Mouse (Mus musculus): ENCODE measurements around the gene Parp4. TPM values are rescaled to one million over a fixed set of nuclear protein-coding genes. Genes with fewer than 3 reads are reported as not detected.
A peak's percentile ranks its signal among the peaks of the same experiment; 100 is the strongest.

The Parp4 gene
- polyA plus RNA-seq, 1 experiment from 2014 or later, result 6.5 TPM

DNA sequence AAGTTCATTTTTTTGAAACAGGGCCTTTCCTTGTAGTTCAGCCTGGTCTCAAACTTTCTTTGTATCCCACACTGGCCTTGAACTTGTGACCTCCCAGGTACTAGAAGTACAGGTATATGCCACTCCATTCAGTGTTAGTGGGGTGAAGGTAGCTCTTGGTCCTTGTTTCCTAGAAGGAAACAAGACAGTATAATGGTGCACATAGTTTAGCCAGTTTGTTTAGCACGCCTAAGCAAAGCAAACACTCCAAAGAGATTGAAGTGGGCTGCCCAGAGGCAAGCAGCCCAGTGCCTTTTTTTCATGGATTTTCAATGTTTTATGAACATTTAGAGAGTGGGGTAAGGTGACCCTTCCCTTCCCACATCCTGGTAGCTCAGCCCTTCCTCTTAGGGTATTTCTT, 42.1 kb downstream of the Parp4 start:
- 0 out of 2 replicates have a peak, but pooled peaks cover 7% of the 10 kb centered on the region for H3K36me3 ChIP-seq
- H3K27me3 ChIP-seq (replicated peaks), result no peaks in the 10 kb centered on the region
- no peak for ATAC-seq (ENCODE audit: insufficient read depth, low FRiP score, low read depth)
- 59% methylated on average over 1 of the region's 1 CpGs for WGBS
- no peaks in the 10 kb centered on the region for H3K4me1 ChIP-seq
- H3K9ac ChIP-seq, result no peak overlapping the region
- no peaks in the 10 kb centered on the region for H3K9me3 ChIP-seq
- H3K4me3 ChIP-seq (replicated peaks), result no peak overlapping the region
- H3K27ac ChIP-seq, result no peak overlapping the region
- no peak overlapping the region for H3K4me2 ChIP-seq

GRCm38 (mm10) chr14:56620425-56620824, 45.0 kb downstream of the Parp4 start:
- H3K36me3 ChIP-seq, result 0 out of 2 replicates have a peak, but pooled peaks cover 9% of the 10 kb centered on the region
- H3K27me3 ChIP-seq (replicated peaks), result no peaks in the 10 kb centered on the region
- no peaks in the 10 kb centered on the region for H3K9me3 ChIP-seq
- H3K4me3 ChIP-seq (replicated peaks), result no peak overlapping the region
- no peaks in the 10 kb centered on the region for H3K4me1 ChIP-seq
- WGBS, result 78% methylated on average over 8 of the region's 8 CpGs
- no peak overlapping the region for H3K9ac ChIP-seq
- no peak overlapping the region for H3K4me2 ChIP-seq
- no peak overlapping the region for H3K27ac ChIP-seq
- ATAC-seq (ENCODE audit: insufficient read depth, low FRiP score, low read depth), result peak; percentile 22; the same call in 1 of the 2 replicates

- Histone ChIP-seq H3K4me3 (replicated peaks) (no peak overlapping the region), H3K9me3 (no peaks in the 10 kb centered on the region), H3K36me3 (0 out of 2 replicates have a peak, but pooled peaks cover 8% of the 10 kb centered on the region), H3K9ac (no peak overlapping the region), H3K27ac (no peak overlapping the region), H3K27me3 (replicated peaks) (no peaks in the 10 kb centered on the region), H3K4me2 (no peak overlapping the region), H3K4me1 (no peaks in the 10 kb centered on the region)
- 0 out of 2 replicates have a peak, but pooled peaks have one; percentile 50 for ATAC-seq (ENCODE audit: insufficient read depth, low FRiP score, low read depth)
- WGBS, result 73% methylated on average over 4 of the region's 4 CpGs
Observed at GRCm38 (mm10) chr14:56626202-56626601, 50.8 kb downstream of the Parp4 start.

GRCm38 (mm10) chr14:56628336-56628735, 52.9 kb downstream of the Parp4 start:
- ATAC-seq (ENCODE audit: insufficient read depth, low FRiP score, low read depth), result no peak
- Histone ChIP-seq H3K4me2 (no peak overlapping the region), H3K4me3 (replicated peaks) (no peak overlapping the region), H3K9ac (no peak overlapping the region), H3K36me3 (0 out of 2 replicates have a peak, but pooled peaks cover 4% of the 10 kb centered on the region), H3K4me1 (no peaks in the 10 kb centered on the region), H3K9me3 (no peaks in the 10 kb centered on the region), H3K27ac (no peak overlapping the region), H3K27me3 (replicated peaks) (no peaks in the 10 kb centered on the region)
- 74% methylated on average over 3 of the region's 3 CpGs for WGBS

GRCm38 (mm10) chr14:56631109-56631508, 55.7 kb downstream of the Parp4 start:
- H3K4me2 ChIP-seq, result no peak overlapping the region
- 0 out of 2 replicates have a peak, but pooled peaks cover 2% of the 10 kb centered on the region for H3K36me3 ChIP-seq
- H3K9ac ChIP-seq, result no peak overlapping the region
- no peak for ATAC-seq (ENCODE audit: insufficient read depth, low FRiP score, low read depth)
- 86% methylated on average over 2 of the region's 2 CpGs for WGBS
- H3K4me1 ChIP-seq, result no peaks in the 10 kb centered on the region
- H3K27ac ChIP-seq, result no peak overlapping the region
- H3K27me3 ChIP-seq (replicated peaks), result no peaks in the 10 kb centered on the region
- no peak overlapping the region for H3K4me3 ChIP-seq (replicated peaks)
- no peaks in the 10 kb centered on the region for H3K9me3 ChIP-seq

DNA sequence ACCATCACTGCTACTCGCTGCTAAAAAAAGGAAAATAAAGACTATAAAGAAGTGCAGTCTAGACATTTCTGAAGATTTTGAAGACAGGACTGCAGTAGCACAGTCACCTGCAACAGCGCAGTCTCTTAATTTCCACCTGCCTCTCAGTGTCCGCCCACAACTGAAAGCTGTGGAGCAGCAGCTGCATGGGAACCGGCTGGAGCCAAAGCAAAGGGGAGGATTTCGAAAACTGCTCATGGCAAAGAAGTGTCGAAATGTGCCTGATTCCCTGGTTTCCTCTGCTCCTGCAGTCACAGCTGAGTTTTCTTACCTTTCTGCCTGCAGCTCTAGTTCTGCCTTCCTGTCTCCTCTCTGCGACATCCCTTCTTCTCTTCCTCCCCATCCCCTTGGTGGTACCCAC, 71.8 kb downstream of the Parp4 start:
- H3K27ac ChIP-seq, result no peak overlapping the region
- no peak overlapping the region for H3K9ac ChIP-seq
- 68% methylated on average over 7 of the region's 7 CpGs for WGBS
- no peak for ATAC-seq (ENCODE audit: insufficient read depth, low FRiP score, low read depth)
- H3K4me2 ChIP-seq, result no peak overlapping the region
- no peaks in the 10 kb centered on the region for H3K36me3 ChIP-seq
- no peak overlapping the region for H3K4me3 ChIP-seq (replicated peaks)
- H3K27me3 ChIP-seq (replicated peaks), result no peaks in the 10 kb centered on the region
- H3K9me3 ChIP-seq, result no peaks in the 10 kb centered on the region
- H3K4me1 ChIP-seq, result no peaks in the 10 kb centered on the region

GRCm38 (mm10) chr14:56649448-56649847, 74.0 kb downstream of the Parp4 start:
- Histone ChIP-seq H3K9ac (no peak overlapping the region), H3K4me2 (no peak overlapping the region), H3K27ac (no peak overlapping the region), H3K36me3 (peaks cover 6% of the 10 kb centered on the region), H3K9me3 (no peaks in the 10 kb centered on the region), H3K4me3 (replicated peaks) (no peak overlapping the region), H3K4me1 (no peaks in the 10 kb centered on the region), H3K27me3 (replicated peaks) (no peaks in the 10 kb centered on the region)
- no peak for ATAC-seq (ENCODE audit: insufficient read depth, low FRiP score, low read depth)

- Histone ChIP-seq H3K4me1 (peaks cover 9% of the 10 kb centered on the region; the same call in 1 of the 2 replicates), H3K27ac (no peak overlapping the region), H3K36me3 (no peaks in the 10 kb centered on the region), H3K27me3 (replicated peaks) (no peaks in the 10 kb centered on the region), H3K4me3 (replicated peaks) (no peak overlapping the region), H3K9me3 (no peaks in the 10 kb centered on the region), H3K9ac (no peak overlapping the region), H3K4me2 (no peak overlapping the region)
- ATAC-seq (ENCODE audit: insufficient read depth, low FRiP score, low read depth), result no peak
- WGBS, result 50% methylated on average over 5 of the region's 5 CpGs
Observed at GRCm38 (mm10) chr14:56665651-56666050, 90.2 kb downstream of the Parp4 start.

GRCm38 (mm10) chr14:56666909-56667308, 91.5 kb downstream of the Parp4 start:
- WGBS, result 84% methylated on average over 3 of the region's 3 CpGs
- H3K9ac ChIP-seq, result no peak overlapping the region
- ATAC-seq (ENCODE audit: insufficient read depth, low FRiP score, low read depth), result no peak
- H3K9me3 ChIP-seq, result no peaks in the 10 kb centered on the region
- H3K4me3 ChIP-seq (replicated peaks), result peak overlapping the region; percentile 92; the same call in 1 of the 2 replicates
- no peak overlapping the region for H3K4me2 ChIP-seq
- no peaks in the 10 kb centered on the region for H3K36me3 ChIP-seq
- H3K27me3 ChIP-seq (replicated peaks), result no peaks in the 10 kb centered on the region
- peaks cover 9% of the 10 kb centered on the region; the same call in 1 of the 2 replicates for H3K4me1 ChIP-seq
- no peak overlapping the region for H3K27ac ChIP-seq

DNA sequence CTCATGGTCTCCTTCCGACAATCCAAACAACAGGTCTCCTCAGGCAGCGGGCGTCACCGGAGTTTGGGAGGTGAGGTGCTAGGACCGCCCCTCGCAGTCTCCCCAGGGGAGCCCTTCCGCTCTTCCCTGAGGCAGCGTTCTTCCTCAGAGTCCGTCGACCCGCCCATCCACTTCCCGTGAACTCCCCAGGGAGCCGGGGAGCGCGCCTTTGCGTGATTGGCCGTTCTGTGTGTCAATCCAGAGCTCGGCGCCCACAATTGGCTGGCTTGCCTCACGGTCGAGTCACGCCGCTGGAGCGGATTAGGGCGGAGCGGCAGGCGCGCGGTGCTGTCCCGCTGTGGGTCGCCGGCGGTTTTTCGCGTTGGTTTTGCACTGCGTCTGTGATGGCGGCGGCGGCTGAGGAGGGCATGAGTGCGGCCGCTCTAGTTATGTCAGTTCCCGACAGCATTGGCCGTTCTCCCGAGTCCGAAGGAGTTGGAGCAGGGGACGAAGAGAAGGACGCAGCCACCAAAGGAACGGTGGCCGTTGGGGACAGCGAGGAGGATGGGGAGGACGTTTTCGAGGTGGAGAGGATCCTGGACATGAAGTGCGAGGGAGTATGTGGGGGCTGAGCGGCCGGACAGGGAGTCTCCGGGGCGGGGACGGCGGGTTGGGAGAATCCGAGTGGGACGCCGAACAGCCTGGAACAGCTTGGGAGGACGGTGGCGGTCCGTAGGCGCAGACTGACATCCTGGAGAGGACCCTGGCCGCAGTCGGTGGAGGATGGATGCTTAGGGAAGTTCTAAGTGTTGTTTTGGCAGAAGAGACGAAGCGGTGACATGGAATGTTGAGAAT, 92.8 kb downstream of the Parp4 start, which contains the start of gene Mphosph8:
Gene Mphosph8 (plus strand): TSS at position 280 of the 834 bp plus-strand sequence.
- no peaks in the 10 kb centered on the region for H3K27me3 ChIP-seq (replicated peaks)
- H3K9me3 ChIP-seq, result no peaks in the 10 kb centered on the region
- peaks cover 5% of the 10 kb centered on the region; the same call in 1 of the 2 replicates for H3K36me3 ChIP-seq
- peak within 1 kb of the TSS; percentile 65 for H3K4me2 ChIP-seq
- H3K9ac ChIP-seq, result peak within 1 kb of the TSS; percentile 67
- WGBS, result under 1% methylated on average over 70 of the region's 70 CpGs
- H3K4me3 ChIP-seq (replicated peaks), result peak within 1 kb of the TSS; percentile 92
- H3K27ac ChIP-seq, result peak within 1 kb of the TSS; percentile 88
- peak; percentile 100 for ATAC-seq (ENCODE audit: insufficient read depth, low FRiP score, low read depth)
- peaks cover 9% of the 10 kb centered on the region; the same call in 1 of the 2 replicates for H3K4me1 ChIP-seq

GRCm38 (mm10) chr14:56669046-56669620, 93.7 kb downstream of the Parp4 start:
- no peaks in the 10 kb centered on the region for H3K9me3 ChIP-seq
- WGBS, result 2% methylated on average over 13 of the region's 13 CpGs
- H3K36me3 ChIP-seq, result peaks cover 7% of the 10 kb centered on the region
- peak overlapping the region; percentile 92 for H3K4me3 ChIP-seq (replicated peaks)
- peak overlapping the region; percentile 88; the same call in 1 of the 2 replicates for H3K27ac ChIP-seq
- H3K9ac ChIP-seq, result peak overlapping the region; percentile 67; the same call in 1 of the 2 replicates
- ATAC-seq (ENCODE audit: insufficient read depth, low FRiP score, low read depth), result no peak
- peak overlapping the region; percentile 65 for H3K4me2 ChIP-seq
- H3K27me3 ChIP-seq (replicated peaks), result no peaks in the 10 kb centered on the region
- H3K4me1 ChIP-seq, result peaks cover 9% of the 10 kb centered on the region; the same call in 1 of the 2 replicates

- Histone ChIP-seq H3K4me1 (no peaks in the 10 kb centered on the region), H3K4me3 (replicated peaks) (no peak overlapping the region), H3K27me3 (replicated peaks) (no peaks in the 10 kb centered on the region), H3K36me3 (peaks cover 29% of the 10 kb centered on the region), H3K4me2 (no peak overlapping the region), H3K27ac (no peak overlapping the region), H3K9me3 (no peaks in the 10 kb centered on the region), H3K9ac (no peak overlapping the region)
- WGBS, result 38% methylated on average over 1 of the region's 1 CpGs
- ATAC-seq (ENCODE audit: insufficient read depth, low FRiP score, low read depth), result no peak
Observed at GRCm38 (mm10) chr14:56685426-56685825, 110.0 kb downstream of the Parp4 start.
